Mouse (Mus musculus): ENCODE measurements around the gene Lrrc15.

The Lrrc15 gene

DNA sequence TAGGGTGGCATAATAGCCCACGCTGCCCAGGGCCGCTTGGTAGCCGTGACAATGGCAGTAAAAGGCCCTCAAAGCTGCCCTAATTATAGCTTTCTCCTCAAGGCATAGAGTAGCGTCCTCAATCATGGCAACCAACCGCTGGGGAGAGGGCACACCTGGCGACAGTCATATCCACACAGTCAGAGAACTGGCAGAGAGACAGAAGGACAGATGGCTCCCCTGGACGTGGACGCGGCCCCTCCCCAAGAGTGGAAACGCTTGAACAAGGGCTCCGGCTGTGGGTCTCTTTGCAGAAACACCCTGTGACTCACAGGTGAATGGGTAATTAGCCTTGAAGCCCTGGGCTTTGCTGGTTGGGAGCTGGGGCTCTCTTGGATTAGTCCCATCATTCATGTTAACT is 4.7 kb downstream of the Lrrc15 start:
- no peak for DNase-seq (ENCODE audit: extremely low spot score, low read depth, low spot score)

DNA sequence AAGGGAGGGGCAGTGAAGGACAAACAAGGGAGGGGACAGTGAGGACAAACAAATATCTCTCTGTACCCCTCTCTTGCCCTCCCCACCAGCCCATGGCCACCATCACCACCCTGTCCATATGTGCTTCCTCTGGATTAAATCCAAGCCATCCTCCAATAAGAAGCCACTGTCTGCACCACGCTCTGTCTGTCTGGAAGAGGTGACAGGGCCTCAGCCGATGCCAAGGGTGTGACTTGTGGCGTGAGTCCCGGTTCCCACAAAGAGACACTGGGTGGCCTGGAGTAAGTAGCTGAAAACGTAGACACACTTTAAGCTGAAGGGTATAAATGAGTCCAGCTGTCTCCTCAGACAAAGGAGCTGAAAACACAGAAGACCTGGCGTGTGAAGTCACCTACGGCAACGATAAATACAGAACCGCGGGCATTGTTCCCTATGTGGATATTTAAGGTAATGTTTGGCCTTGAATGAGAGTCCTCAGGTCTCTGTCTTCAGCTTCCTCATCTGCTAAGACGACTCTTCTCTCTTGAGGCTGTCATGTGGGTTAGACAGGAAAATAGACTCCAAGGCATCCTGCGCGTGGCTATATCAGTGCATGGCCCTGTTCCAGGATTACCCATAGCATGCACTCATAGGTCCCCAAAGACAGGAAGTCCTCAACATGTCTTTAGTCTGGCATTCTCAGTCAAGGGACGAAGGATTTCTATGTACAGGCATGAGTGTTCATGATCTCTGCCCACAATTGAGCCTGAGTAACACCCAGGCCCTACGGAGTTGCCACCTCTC is 7.3 kb downstream of the Lrrc15 start:
- DNase-seq (ENCODE audit: extremely low spot score, low read depth, low spot score), result no peak

DNA sequence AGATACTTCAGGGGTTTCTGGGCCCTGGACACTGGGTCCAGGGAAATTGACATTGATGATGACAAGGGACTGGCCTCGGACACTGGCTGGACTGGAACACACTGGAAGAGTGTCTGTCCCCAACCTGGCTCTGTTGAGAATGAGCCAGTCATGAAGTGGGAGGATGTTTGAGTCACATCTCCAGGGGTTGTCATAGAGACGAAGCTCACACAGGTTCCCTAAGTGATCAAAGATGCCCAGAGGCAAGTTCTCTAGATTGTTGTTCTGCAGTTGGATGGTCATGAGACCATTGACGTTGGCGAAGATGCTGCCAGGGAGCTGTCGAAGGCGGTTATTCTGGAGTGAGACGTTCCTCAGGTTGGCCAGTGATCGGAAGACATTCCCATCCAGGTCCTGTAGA is 10.0 kb downstream of the Lrrc15 start:
- DNase-seq (ENCODE audit: extremely low spot score, low read depth, low spot score), result no peak

DNA sequence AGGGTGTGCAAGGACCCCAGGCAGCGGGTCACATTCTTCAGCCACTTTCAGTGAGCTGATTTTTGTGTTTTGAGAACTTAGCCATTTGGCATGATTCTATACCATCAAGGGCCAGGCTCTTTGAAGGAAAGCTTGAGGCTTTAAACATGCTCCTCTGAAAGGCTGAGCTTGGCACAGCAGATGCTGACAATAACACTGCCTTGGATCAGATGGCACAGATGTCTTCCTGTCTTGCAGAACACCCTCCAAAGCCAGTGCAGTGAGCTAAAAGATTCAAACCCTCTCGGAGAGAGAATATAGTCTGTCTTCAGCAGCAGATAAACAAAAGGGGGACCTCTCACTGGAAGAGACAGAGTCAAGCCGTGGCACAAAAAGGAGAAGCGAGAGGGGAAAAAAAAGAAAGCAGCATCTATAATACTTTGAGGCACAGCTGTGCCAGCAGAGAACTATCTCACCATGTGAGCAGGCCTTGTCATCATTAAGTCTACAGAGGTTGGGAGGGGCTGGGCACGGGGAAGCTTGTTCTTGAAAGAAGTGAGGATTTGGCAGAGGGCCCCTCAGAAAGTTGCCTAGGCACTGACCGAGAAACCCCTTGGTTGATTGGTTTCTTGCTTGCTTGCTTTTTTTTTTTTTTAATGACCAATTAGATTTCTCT is 11.0 kb downstream of the Lrrc15 start:
- no peak for DNase-seq (ENCODE audit: extremely low spot score, low read depth, low spot score)

DNA sequence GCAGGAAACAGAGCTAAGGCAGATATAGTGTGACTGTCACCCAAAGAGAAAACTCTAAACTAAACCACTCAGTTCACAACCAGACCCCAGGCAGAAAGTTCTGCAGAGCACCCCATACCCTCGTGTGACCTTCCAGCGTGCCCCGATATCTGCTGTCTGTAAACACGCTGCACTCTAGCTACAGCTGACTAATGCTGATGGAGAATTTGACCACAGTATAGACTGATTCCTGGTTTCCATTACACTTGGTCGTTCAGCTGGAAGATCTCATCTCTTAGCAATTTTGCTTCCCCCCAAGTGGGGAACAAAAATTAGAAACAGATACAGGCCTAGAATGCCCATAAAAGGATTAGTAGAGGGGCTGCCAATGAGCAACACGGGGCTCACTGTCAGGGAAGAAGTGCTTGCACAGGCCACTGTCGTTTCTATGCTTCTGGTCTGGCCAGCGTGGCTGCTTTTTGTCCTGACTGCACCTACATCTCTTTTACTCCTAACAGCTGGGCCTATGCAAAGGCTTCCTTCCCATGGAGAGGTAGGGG is 11.8 kb downstream of the Lrrc15 start:
- DNase-seq (ENCODE audit: extremely low spot score, low read depth, low spot score), result no peak

DNA sequence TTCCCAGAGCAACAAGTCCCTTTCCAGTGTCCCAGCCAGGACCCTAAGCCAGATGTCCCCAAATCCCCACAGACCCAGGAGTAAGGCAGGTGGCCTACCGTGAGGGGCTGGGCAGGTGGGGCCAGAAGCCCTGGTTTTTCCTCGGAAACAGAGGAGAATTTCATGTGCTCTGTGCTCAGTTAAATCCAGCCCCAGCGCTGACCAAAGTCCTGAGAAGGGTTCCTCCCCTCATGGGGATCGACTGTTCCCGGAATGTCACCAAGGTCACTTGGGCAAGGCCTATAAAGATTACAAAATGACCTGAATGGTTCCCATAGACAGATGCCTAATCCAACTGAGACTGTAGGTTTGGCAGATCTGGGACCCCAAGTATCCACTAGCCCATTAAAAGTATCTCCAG is 15.7 kb downstream of the Lrrc15 start, which contains the start of gene Cpn2:
Gene Cpn2 (minus strand): TSS at position 141 of the 400 bp plus-strand sequence.
- DNase-seq (ENCODE audit: extremely low spot score, low read depth, low spot score), result no peak

DNA sequence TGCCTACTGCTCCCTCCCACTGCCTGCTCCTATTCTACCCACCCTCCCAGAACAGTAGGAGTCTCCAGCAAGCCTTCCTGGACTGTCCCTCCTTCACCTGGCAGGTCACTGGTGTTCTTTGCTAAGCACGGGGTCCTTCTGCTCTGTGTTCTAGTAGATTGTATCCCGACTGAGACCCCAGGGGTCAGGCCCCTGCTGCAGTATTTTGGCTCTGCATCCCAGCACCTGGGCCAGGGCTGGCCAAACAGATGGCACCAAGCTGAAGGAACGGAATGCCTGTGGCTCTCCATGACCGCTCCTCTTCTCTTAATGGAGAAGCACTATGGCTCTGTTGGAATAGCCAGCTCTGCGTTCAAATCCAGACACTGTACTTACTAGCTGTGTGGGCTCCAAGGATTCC is 16.5 kb downstream of the Lrrc15 start:
- DNase-seq (ENCODE audit: extremely low spot score, low read depth, low spot score), result no peak

DNA sequence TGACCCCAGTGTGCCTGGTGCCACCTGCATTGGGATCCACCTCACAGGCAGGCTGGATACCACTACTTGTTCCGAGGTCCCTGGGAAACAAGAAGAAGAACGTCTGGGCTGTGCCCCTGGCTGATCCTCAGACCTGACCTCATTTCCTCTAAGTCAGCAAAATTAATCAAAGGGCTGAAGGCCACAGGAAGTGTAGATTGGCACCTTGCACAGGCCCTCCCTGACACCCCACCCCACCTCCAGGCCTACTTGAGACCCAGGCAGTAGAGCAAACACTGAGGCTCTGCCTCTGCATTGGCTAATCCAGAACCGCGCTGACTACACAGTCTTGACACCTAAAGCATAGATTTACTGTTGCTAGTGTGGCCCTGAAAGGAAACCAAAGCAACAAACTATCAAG is 17.4 kb downstream of the Lrrc15 start:
- no peak for DNase-seq (ENCODE audit: extremely low spot score, low read depth, low spot score)

DNA sequence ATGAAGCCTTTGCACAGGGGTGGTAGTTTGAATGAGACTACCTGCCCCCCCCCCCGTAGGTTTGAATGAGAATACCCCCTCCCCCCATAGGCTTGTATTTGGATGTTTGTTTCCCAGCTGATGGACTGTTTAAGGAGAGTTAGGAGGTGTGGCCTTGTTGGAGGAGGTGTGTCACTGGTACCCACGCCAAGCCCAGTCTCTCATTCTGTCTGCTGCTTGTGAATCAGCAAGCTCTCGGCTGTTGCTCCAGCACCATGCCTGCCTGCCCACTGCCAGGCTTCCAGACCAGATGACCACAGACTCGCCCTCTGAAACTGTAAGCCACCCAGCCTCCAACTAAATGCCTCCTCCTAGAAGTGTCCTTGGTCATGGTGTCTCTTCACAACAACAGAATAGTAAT is 19.9 kb downstream of the Lrrc15 start:
- DNase-seq (ENCODE audit: extremely low spot score, low read depth, low spot score), result no peak

DNA sequence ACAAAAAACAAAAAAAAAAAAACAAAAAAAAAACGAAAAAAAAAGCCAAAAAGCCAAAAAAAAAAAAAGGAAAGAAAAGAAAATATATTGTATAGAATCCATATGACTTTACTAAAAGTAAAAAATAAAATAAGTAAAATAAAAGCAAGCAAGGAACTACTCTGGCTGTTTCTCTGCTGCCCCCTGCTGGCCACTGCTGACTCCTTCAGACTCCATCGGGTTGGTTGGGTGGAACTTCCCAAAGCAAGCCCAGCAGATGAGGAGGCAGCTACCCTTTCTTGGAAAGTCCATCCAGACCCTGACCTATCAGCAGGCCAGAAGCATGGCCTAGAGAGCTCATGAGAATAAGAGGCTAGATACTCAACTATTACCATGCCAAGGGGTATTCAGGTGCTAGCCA is 20.4 kb downstream of the Lrrc15 start:
- no peak for DNase-seq (ENCODE audit: extremely low spot score, low read depth, low spot score)

DNA sequence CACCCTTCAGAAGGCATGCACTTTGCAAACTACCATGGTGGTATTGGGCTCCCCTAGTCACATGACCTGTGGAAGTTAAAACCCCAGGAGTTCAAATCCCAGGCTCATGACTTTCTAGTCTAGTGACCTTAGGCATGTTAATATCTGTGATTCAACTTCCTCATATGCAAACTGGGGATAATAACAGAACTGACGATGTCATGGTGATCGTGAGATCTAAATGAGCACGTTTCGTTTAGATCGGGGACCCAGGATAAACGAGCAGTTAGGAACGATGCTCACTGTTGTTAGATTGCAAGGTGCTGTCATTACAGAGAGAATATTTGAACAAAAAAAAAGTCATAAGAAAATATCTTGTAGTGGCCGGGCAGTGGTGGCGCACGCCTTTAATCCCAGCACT is 20.9 kb downstream of the Lrrc15 start:
- no peak for DNase-seq (ENCODE audit: extremely low spot score, low read depth, low spot score)

DNA sequence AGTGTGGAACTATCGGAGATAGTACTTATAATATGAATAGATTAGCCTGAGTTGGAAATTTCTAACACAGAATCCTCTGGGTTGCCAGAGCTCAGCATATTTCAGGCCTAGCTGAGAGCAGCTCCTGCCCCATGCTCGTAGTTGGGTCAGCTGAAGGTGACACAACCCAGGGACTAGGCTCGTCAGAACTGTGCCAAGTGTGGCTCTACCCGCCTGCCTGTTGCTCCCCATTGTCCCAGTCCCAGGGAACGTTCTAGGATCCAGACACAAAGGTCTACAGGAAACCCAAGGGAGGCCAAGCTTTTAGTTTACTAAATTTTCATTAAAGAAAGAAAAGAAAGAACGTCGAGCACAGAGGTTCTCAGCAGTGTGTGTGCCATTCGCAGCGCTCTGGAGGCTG is 21.7 kb downstream of the Lrrc15 start:
- no peak for DNase-seq (ENCODE audit: extremely low spot score, low read depth, low spot score)

DNA sequence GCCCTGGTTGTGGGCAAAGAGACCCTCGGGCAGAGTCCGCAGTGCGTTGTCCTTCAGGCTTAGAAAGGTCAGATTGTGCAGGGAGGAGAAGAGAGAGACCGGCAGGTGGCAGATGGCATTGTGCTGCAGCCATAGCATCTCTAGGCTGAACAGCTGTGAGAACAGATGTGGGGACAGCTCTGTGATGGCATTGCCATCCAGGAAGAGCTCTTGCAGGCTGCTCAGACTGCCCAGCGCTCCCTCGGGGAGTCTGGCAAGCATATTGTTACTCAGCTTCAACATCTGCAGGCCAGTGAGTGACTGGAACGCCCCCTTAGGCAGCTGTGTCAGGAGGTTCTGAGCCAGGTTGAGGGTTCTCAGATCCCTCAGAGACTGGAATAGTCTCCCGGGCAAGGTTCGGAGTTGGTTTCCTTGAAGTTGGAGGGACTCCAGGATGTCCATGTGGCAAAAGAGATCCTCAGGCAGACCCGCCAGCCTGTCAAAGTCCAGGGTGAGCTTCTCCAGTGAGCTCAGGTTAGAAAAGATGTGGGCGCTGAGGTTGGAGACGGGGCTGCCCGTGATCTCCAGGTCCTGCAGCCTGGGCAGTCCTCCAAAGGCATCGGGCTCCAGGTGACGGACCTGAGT is 22.9 kb downstream of the Lrrc15 start:
- no peak for DNase-seq (ENCODE audit: extremely low spot score, low read depth, low spot score)

DNA sequence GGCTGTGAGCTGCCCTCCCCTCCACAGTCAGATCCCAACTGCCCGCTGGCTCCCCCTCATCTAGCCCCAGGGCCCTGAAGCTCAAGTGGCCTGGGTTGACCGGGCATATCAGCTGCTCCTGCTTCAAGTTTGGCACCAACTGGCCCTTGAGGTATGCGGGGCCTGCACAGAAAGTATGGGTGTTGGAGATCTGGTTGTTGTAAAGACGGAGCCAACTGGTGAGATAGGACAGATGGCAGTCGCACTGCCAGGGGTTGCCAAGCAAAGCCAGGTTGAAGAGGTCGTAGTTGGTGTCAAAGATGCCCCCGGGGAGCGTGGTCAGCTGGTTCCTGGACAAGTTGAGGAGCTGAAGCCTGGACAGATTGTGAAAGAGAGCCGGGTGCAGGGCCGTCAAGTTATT is 23.6 kb downstream of the Lrrc15 start:
- DNase-seq (ENCODE audit: extremely low spot score, low read depth, low spot score), result no peak

DNA sequence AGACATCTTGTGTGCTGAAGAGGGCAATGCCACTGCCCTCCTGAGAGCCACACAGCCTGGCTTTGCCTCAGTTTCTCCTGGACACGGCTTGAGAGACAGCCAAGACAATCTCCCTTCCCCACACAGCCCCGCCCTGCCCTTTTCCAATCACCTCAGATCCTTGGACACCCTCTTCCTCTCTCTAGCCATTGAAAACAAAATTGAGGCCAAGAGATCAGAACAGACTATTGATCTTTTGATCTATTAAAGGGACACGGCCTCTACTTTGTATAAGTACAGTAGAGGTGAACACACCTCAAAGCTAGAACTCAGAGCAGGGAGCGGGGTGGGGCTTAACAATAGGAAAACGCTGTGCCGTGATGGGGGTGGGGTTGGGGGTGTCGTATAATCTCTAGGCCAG is 24.6 kb downstream of the Lrrc15 start:
- DNase-seq (ENCODE audit: extremely low spot score, low read depth, low spot score), result no peak

DNA sequence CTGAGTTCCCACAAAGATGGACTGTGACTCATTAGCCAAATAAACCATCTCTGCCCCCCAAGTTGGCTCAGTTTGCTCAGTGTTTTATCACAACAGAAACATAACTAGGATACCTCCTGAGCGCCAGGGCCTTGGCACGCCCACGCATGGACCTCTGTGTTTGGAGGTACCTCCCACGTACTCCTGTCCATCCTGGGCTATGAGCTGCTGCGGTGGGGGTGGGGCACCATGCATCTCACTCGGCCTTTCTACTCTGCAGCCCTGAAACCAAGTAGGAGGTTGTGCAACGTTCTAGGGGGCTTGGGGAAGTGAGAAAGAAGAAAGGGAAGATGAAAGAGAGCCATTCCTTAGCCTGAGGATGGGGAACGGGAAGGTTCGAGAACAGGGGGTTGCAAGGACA is 25.3 kb downstream of the Lrrc15 start:
- DNase-seq (ENCODE audit: extremely low spot score, low read depth, low spot score), result no peak

DNA sequence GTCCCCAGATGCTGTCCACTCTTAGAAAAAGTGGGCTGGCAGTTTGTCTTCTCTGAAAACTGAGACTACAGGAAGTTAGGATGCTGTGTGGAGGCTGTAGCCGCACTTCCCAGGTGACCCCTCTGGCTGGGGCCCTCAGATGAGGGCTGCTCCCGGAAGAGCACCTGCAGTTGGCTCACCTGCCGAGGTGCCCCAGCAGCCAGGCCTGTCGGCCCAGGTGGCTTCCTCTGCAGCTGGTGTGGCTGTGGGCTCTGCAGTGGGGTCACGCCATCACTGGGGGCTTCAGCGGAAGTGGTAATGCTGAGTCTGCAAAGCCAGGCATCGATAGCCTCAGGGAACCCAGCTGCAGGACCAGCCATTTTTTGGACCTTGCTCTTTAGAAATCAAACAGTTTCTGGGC is 28.0 kb downstream of the Lrrc15 start:
- DNase-seq (ENCODE audit: extremely low spot score, low read depth, low spot score), result no peak

DNA sequence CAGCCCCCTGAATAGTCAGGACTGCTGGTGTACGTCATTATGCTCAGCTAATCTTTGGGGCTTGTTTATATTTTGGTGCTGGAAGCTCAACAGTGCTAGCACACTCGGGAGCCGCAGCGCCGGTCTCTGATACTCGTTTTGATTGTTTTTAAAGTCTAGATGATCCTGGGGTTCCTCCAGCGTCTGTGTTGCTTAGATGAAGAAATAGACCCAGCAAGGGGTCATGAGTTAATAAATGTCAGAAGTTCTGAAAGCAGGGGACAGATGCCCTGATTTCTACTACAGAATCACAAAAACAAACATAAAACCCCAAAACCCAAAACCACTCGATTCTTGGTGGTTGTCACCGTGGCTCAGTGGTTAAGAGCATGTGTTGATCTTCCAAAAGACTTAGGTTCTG is 29.2 kb downstream of the Lrrc15 start:
- no peak for DNase-seq (ENCODE audit: extremely low spot score, low read depth, low spot score)

DNA sequence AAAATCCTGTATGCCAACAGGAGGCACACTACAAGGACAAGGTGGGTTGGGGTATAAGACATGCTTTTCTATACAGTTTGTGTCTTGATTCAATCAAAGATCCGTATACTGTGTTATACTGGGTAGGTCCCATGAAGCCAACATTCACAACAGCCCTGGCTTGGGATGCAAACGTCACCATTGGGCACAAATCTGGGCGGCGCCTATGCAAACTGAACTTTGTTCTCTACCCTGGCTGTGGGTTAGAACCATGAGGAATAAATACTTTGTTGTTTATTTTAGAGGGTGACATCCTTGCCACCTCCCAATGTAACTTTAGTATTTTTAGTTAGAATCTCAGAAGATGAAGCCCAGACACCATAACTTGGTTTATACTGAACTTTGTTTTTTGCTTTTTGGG is 29.7 kb downstream of the Lrrc15 start:
- no peak for DNase-seq (ENCODE audit: extremely low spot score, low read depth, low spot score)

DNA sequence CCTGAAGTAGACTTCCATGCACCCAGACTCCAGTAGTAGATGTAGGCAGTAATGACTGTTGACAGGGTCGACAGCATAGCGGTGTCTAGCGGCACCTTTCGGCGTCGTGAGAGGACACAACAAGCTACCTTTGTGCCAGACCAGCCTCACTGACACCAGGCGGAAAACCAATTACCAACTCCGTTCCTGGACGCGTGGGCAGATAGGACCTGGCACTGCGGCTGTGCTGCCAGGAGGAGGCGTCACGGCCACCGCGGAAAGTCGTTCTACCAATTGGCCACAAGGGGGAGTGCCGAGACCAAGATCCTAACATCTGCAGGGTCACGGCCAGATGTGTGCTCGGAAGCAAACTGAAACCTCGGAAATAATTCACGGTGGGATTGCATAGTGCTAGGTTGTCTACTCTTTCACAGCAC is 31.0 kb downstream of the Lrrc15 start:
- no peak for DNase-seq (ENCODE audit: extremely low spot score, low read depth, low spot score)

DNA sequence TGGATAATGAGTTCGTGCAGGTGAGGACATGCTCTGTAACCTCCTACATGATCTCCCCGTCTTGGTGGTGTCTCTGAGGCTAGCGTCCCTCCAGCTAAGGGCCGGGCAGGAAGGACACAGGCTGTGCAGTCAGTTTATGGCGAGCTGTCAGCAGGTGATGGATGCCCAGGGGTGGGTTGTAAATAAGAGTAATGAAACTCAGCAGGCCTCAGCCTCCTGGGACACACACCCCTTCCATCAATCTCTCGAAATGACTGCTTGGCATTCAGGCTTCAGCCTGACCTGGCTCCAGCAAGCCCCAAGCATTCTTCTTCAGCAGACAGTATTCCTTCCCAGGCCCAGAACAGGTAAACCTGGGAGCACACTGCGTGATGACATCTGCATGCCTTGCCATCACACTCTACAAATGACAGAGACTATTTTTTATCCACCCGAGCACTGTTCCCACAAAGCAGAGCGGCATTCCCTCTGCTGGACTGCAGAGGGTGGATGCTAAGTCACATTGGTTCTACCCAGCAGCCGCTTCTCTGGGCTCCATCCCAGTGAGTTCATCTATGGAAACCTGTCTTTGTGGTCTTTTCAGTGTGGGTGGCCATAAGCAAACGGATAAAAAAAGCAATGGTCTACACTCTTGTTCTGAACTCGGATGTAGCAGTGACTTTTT is 38.9 kb downstream of the Lrrc15 start:
- no peak for DNase-seq (ENCODE audit: extremely low spot score, low read depth, low spot score)

DNA sequence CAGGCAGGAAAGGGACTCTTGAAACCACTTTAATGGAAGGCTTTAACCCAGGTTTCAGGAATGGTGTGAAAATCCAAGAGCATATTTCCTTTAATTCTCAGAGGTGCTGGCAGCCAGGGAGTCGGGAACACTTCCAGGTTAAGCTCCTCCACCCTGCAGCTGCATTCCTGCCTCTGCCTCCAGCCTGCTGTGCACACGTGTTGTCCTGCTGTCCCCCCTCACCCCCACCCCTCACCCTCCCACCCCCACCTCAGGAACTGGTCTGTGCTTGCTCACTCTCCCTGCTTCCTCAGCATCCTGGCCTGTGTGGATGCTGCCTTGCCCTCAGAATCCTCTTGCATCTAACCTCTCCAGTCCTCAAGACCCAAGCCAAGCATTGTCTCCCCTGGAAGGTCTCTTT is 41.4 kb downstream of the Lrrc15 start:
- no peak for DNase-seq (ENCODE audit: extremely low spot score, low read depth, low spot score)

Data from hindlimb bud, embryonic 11.5 days (tissue).